Mouse (Mus musculus): ENCODE measurements around the gene Ap3d1.

Ap3d1 gene

DNA sequence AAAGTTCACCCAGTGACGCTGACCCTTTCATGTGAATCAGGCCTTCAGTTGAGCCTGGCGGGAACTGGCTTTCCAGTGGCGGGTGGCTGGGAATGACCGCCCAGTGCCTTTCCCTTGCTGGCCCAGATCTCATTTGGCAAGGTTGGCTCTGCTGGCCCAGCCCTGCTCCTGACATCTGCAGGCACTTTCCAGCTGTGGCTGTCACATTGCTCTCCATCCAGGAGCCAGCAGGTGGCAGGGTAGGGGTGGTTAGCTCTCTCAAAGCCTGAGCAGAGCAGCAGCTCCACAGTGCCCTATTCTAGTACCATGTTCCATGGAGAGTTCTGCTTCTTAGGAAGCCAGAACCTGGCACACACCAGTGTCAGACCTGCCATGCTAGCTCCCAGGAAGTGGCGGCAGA is 15.7 kb upstream of the Ap3d1 start:
- peak; percentile 78 to 87 for DNase-seq (ENCODE audit: low spot score in 2 of 2)

DNA sequence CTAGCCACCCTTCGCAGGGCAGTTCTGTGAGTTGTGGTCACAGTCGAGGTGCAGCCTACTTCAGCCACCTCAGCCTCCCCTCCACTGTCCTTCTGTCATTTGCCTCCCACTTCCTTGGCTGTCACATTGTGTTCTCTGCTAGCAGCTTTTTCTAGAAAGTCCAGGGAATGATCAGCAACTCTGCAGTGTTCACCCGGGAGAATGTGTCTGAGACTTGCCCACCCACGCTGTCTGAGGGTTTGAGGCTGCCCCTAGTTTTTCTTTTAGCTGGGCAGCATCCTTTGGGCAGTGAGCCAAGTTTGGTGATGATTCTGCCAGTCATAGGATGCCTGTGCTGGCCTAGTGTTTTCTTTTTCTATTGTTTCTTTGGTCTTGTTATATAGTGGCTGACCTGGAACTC is 14.9 kb upstream of the Ap3d1 start:
- DNase-seq (ENCODE audit: low spot score in 2 of 2) = no peak

DNA sequence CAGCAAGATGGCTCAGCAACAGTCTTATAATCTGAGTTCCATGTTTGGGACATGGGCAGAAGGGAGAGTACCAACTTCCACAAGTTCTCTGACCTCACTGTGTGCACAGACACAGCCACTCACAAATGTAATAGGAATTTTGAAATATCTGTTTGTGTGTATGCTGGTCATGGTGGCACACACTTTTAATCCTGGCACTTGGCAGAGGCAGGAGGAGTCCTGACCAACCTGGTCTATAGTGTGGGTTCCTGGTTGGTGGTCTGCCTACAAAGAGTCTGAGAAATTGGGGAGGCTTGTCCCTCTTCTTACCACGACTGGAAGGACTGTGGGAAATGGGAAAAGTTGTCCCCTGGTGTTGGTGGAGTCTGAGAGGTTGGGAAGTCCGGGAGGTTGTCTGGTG is 14.4 kb upstream of the Ap3d1 start:
- DNase-seq (ENCODE audit: low spot score in 2 of 2) = no peak

DNA sequence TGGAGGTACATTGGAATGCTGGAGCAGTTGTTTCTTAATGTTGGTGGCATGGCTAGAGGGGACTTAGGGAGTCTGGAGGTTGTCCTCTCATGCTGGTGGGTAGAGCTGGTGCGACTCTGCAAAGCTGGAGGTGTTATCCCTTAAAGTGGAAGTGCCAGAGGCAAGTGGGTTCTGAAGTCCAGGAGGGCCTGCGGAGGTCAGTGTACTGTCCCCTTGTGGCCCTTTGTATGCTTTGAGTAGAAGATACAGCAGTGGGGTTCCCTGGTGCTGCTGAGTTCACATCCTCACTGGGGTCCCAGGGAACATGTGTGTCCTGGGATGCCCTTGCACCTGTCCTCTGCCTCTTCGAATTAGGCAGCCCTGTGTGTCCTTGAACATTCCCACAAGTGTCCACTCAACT is 14.0 kb upstream of the Ap3d1 start:
- no peak for DNase-seq (ENCODE audit: low spot score in 2 of 2)

DNA sequence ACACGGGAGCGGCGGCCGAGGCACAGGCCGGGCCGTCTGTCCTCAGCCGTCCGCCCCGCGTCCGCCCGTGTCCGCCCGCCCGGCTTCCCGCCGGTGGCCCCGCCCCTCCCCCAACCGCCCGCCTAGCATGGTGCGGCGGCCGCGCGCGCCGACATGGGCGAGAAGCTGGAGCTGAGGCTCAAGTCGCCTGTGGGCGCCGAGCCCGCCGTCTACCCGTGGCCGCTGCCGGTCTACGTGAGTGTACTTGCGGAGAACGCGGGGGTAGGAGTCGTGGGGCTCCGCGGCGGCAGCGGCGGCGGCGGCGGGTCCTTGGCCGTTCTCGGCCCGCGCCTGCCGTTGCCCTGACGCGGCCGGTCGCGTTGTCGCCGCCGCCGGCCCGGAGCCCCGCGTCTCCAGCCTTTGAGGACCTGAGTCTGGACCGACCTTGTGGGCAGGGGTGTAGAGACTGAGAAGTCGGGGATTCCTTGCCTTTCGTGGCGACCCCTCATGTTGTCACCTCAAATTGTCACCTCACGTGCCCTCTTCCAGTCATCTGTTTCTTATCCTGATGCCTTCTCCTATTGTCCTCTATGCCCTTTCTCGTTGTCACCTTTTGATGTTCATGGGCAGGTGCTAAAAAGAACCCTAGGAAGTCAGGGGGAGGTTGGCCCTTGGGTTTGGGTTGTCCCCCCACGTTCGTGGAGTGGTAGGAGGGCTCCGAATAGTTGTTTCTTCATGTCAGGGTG is 13.4 kb upstream of the Ap3d1 start:
- no peak for DNase-seq (ENCODE audit: low spot score in 2 of 2)

DNA sequence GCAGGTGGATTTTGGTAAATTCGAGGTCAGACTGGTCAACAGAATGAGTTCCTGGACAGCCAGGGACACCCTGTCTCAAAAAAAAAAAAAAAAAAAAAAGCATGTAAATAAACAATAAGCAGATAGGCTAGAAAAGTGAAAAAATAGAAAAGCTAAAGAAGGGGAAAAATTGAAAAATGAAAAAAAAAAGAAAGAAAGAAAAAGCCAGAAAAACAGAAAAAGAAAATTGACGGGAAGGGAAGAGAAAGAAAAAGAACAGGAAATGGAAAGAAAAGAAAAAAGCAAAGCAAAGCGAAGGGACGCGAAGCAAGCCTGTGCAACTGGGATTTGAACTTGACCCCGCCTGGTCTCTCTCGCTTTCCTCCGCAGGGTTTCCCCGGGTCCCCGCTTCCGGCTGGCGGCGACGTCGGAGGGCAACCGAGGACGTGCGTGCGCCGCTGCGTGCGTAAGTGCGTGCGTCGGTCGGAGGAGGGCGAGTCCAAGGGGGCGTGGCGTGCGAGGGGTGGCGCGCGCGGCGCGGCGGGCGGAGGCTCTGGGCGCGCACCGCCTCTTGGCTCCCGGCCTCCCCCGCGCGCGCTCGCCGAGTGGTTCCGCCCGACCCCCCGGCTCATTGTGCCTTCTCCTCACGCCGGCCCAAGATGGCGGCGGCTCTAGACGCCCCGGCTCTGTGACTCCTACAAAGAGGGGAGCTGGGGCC is 12.7 kb upstream of the Ap3d1 start, which contains the start of gene Dot1l:
TSS of gene Dot1l (plus strand) at position 613 of the 697 bp plus-strand sequence.
- peak; percentile 99 to 100 for DNase-seq (ENCODE audit: low spot score in 2 of 2)

DNA sequence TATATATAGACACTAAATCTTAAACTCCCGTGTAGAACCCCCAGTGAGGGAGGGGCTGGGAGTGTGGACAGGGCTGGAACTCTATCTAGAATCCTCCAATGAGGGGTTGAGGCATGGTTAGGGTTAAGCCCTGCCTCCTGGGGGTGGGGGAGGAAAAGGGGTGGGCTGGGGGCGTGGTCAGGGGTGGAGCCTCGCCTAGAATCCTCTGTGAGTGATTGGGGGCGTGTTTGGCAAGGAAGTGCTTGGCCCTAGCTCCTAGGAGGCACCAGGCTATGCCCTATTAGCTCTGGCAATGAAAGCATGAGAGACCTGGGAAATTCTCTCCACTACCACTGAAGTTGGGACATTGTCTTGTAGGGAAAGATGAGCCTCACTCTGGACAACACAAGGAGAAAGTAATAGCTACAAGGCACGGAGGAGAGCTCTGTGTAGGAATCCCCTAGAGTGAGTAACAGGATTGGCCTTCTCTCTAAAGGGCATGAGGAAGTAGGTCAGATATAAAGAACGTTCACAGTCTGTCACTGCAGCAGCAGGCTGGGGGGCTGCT is 10.1 kb upstream of the Ap3d1 start:
- peak; percentile 74 to 83 for DNase-seq (ENCODE audit: low spot score in 2 of 2)

DNA sequence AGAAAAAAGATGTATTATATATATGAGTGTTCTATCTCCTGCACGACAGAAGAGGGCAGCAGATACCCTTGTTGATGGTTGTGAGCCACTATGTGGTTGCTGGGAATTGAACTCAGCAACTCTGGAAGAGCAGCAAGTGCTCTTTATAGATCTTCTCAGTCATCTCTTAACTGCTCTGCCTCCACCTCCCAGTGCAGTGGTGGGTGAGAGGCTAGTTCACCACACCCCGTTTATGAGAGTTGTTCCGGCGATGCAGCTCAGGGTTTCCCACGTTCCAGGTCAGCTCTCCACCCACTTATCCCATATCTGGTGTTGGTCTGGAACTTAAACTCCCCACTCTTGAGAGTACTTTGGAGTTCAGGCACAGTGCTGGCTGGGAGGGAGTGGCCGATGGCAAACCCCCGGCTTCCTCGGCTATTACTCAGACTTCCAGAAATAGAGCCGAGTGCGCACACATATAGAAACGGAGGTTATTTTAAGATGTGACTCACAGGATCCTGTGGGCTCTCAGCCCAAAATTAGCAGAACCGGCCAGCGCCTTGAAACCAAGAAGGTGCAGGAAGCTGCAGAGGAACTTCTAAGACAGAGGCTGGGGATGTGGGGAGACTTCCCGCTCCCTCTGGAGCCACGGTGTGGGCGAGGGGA is 9.2 kb upstream of the Ap3d1 start:
- DNase-seq (ENCODE audit: low spot score in 2 of 2) = peak in 1 of 2 experiments; percentile 20

DNA sequence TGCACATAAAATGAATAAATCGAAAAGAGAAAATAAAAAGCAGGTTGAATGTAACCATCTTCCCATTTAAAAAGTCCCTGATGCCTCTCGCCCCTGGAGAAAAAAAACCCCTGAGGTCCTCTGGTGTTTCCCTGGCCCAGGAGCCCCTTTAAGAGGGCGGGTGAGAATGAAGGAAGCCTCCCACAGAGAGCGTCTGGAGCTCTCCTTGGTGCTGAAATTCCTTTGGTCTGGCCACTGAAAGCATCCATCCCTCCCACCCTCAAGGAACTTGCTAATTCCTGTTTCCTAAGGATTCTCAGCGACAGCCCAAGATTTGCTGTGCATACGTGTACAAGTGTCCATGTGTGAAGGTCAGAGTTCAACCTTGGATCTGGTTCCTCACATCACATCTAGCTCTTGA is 6.5 kb upstream of the Ap3d1 start:
- peak; percentile 52 to 81 for DNase-seq (ENCODE audit: low spot score in 2 of 2)

DNA sequence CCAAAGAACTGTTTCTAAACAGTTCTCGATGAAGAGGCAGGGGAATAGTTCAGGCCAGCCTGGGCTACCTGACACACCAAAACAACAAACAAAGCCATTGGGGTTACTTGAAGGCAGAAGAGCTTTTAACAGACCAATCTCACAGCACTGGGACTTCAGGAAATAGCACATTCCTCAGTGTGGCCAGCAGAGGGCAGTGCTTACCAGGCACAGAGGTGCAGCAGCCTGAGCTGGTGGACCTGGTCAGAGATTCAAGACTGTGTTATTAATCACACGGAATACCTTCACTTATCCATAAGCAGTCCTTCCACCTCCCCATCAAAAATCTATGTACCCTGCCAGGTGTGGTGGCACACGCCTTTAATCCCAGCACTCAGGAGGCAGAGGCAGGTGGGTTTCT is 5.3 kb upstream of the Ap3d1 start:
- peak; percentile 76 to 92 for DNase-seq (ENCODE audit: low spot score in 2 of 2)

DNA sequence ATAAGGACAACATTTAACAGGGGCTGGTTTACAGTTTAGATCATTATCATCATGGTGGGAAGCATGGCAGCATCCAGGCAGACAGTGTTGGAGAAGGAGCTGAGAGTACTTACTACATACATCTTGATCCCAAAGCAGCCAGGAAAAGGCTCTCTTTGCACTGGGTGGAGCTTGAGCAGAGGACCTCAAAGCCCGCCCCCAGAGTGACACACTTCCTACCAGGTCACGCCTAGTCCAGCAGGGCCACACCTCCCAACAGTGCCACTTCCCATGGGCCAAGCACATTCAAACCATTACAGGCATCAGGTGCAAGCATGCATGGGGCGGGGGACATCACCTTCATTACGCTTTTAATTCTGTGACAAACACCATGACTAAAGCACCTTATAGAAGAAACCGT is 2.2 kb upstream of the Ap3d1 start:
- DNase-seq (ENCODE audit: low spot score in 2 of 2) = peak; percentile 70 to 82

DNA sequence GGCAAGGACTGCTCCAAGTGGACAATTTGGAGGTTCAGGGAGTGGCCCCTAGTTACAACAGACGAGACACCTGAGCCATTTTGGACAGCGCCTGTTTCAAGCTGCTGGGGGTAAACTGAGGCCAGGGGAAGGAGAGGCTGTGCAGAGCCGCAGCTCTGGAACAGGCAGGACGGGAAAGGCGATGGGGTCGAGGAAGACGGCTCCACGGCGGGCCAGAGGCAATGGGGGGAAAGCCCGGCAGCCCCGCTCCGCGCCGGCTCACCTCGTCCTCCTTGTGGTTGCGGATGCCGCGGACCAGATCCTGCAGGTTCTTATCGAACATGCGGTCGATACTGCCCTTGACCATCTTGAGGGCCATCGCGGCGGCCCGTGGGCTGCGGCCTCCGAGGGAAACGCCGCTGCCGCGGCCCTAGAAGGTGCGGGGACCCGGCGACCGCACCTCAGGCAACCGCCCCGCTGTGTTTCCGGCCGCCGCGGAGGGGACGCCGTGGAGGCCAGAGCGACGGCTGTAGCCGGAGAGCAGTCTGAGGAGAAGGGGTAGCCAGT is 357 bp downstream of the Ap3d1 start:
- DNase-seq (ENCODE audit: low spot score in 2 of 2) = no peak

DNA sequence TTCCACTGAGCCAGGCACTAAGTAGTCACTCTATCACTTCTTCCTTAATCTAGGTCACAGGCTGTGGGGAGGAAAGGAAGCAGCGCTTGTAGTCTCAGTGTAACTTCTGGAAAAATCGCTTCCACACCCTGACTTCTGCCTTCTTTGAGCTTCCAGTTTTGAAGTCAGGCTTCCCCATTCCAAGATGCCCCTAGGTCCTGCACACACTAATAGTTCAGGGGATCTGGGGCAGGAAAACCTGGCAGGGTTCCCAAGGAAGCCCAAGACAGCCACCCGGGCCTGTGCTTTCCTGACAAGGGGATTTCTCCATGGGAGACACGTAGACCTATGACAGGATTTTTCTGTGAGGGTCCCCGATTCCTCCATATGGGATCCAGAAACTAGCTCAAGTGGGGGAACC is 918 bp downstream of the Ap3d1 start:
- no peak for DNase-seq (ENCODE audit: low spot score in 2 of 2)

DNA sequence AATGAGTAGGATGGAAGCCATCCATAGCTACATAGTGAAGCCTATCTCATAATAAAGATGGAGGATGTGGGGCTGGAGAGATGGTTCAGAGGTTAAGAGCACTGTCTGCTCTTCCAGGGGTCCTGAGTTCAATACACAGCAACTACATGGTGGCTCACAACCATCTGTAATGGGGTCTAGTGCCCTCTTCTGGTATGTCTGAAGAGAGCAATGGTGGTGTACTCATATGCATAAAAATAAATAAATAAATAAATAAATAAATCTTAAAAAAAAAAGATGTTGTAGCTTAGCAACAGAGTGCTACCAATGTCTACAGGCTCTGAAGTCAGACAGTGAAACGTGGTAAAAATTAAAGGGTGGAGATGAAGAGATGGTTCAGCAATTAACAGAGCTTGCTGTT is 3.4 kb downstream of the Ap3d1 start:
- no peak for DNase-seq (ENCODE audit: low spot score in 2 of 2)

DNA sequence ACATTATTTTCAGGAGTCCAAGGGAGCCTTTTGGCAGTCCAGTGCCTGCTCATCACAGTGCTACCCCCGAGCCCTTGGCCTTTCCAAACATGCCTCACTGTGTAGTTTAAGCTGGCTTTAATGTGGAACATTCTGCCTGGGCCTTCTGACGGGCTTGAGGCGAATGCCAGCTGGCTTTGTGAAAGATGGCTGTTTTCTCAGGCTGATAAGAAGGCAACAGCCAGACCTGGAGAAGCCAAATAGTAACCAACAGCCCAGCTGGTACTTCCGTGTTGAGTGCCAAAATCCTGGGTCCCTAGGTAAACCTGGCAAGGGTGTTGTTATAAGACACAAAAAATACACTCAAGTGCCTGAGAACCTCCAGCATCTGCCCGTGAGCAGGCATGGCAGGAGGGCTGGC is 5.3 kb downstream of the Ap3d1 start:
- no peak for DNase-seq (ENCODE audit: low spot score in 2 of 2)

DNA sequence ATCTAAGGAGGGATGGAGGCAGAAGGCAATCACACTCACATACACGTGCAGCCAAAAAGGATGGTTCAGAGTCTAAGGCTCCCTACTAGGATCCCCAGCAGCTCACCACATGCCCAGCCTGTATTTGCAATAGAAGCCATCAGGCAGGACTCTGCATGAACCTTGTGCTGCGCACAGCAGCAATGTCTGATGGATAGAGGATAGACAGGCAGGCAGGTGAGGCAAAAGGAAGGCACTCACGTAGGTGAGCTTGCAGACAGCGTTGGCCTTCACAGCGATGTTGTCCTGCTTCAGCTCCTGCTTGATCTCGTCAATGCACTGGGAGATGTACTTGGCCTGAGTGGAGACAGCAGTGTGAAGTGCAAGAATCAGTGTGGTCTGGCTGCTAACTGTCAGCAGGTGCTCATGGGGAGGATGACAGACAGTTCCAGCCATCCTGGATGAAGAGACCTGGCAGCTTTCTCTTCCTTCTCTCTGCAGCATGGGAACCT is 9.4 kb downstream of the Ap3d1 start:
- DNase-seq (ENCODE audit: low spot score in 2 of 2) = no peak

DNA sequence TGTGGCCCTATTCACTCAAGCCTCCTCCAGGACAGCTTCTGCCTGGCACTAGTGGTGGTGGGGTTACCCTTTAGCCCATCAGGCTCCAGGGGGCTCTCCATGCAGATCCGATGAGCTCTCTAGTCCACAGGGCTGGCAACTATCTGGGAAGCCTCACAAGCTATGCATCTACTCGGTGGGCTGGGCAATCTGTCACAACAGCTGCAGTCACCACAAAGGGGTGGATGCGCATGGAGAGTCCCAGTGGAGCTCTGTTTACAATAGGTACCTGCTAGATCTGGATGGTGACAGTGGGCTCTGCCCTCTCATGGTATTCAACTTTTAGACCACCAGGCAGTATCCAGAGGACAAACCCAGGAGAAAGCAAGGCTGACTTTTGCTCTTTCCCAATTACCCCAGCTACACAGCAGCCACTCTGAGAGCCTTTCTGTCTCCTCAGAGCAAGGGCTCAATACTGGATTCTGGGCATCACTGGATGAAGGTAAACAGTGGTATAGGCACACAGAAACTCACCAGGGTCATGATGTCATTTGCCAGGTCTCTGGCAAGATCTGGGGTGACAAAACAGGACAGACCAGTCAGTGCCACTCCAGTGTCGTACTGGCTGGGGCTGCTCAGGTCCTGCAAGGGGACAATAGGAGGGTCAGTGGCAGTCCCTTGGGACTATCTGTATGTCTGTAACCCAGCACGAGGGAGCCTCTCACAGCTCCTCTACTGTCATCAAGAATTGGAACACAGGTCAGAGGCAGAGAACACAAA is 14.5 kb downstream of the Ap3d1 start:
- DNase-seq (ENCODE audit: low spot score in 2 of 2) = no peak

DNA sequence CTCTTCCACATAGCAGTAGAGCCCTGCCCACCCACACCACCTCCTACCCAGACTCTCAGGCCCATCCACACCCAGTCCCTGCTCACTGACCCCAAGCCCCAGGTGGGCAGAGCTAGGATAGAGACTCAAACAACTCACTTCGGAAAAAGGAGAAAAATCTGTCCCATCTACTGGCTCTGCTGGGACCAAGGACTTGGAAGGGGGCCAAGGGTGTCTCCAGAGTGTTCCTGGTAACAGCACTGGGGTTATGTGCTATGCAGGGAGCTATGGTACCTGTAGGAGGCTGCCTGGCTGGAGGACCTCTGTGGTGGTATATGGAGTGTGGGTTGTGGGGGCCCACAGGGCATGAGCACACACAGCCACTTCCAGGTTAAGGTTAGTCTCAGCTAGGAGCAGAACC is 24.8 kb downstream of the Ap3d1 start:
- DNase-seq (ENCODE audit: low spot score in 2 of 2) = no peak

DNA sequence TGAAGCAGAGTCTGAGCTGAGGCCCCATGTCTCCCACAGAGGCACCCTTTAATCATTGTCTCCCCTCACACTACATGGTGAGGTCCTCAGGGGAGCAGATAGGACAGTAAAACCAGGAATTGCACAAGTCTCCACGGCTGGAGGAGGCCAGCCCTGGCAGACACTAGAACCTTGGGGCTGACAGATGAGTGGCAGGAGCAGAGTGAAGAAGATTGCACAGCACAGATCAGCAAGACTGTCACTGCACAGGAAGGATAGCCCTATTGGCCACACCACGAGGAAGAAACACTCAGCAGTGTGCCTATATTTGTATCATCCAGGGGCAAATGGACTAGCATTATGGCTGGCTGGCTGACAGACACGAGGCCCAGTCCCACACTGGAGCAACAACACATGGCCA is 31.2 kb downstream of the Ap3d1 start:
- no peak for DNase-seq (ENCODE audit: low spot score in 2 of 2)

DNA sequence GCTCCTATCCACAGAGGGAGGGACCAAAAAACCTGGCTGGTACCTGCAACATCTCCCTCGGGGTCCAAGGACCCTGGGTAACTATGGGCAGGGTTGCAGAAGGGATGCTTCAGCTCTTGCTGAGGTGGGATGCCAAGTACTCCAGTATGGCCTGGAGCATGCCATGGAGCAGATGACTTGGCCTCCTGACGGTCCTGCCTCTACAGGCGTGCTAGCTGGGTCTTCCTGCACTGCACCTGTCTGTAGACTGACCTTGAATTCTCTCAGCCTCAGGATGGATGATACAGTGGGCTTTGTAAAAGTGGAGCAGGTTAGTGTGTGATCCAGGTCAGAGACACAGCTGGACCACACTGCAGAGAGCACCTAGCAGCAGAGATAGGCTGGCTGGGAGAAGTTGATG is 36.6 kb downstream of the Ap3d1 start:
- no peak for DNase-seq (ENCODE audit: low spot score in 2 of 2)

DNA sequence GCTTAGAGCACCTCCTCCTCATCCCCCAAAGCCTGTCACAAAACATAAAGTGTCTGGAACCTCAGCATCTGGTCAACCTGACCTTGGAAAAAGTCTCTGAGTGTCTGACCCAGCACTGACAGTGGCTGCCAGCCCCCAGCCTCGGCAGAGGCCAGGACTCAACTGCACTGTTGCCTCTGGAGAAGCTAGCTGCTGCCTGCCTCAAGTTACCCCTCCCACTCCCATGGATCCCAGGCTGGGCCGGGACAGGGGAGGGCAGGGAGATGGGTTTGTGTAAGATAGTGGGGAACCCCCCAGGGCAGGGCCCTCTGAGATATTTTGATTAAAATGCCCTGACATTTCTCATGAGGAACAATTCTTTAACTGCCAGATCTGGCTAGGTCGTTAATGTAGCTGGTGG is 37.0 kb downstream of the Ap3d1 start:
- DNase-seq (ENCODE audit: low spot score in 2 of 2) = no peak

DNA sequence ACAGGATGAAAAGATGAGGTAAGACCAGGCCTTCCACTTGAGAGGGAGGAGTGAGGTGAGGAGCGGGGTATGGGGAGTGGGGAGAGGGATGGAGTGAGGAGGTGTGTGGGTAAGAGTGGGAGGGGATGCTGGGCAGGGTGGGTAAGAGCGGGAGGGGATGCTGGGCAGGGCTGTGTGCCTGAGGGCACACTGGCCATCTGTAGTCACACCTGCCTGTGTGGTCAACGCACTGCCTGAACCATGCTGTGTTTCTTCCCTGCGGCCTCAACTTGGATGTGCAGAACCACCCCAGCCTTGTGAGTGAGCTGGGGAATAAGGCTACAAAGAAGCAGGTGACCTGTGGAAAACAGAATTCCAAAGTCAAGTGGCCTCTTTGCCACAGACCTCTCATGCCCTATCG is 37.6 kb downstream of the Ap3d1 start:
- no peak for DNase-seq (ENCODE audit: low spot score in 2 of 2)
